Mouse (Mus musculus): ENCODE results near the gene Map3k5.

The Map3k5 gene

GRCm38 (mm10) chr10:19991866-19992252, 57.6 kb downstream of the Map3k5 start:
- in situ Hi-C loops (cut with MboI; ENCODE audit: low pct_unique_long_range_greater_than_20kb in 1 of 2, low sequenced_read_pairs in 2 of 2, unreplicated experiment in 1 of 2) = no loop called here

- in situ Hi-C loops (cut with MboI; ENCODE audit: low pct_unique_long_range_greater_than_20kb in 1 of 2, low sequenced_read_pairs in 2 of 2, unreplicated experiment in 1 of 2) = no loop called here
These were observed 60.5 kb downstream of the Map3k5 start for GRCm38 (mm10) chr10:19994469-19995450.

- in situ Hi-C loops (cut with MboI; ENCODE audit: low pct_unique_long_range_greater_than_20kb in 1 of 2, low sequenced_read_pairs in 2 of 2, unreplicated experiment in 1 of 2) = no loop called here
These were observed 61.9 kb downstream of the Map3k5 start for GRCm38 (mm10) chr10:19996151-19996550.

DNA sequence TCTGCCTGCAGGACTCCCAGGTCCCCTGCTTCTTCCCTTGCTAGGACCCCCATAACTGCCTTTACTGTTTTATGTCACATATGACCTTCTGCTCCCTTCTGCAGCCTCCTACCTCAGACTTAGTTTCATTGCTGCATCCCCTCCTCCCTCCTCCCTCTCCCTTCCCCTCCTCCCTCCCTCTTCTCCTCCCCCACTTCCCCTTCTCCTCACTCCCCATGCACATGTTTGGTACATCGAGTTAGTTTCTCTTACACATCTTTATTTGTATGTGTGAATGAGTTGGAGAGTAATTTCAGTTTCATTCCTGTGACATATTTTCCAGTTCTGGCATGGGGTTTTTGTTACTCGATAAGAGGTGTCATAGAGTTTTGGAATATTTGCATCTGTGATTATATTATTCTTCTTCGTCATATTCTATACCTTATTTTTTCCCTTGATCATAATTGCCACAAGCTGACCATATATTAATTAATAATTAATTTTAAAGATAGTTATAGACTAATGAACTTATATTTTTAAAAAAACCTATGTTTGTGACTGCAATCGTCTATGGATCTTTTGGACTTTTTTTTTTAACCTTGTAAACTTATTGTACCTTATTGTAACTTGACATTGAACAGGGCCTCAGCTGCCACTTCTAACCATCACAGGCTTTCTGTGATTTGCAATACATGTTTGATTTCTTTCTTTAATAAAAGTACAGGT, 65.6 kb downstream of the Map3k5 start:
- in situ Hi-C loops (cut with MboI; ENCODE audit: low pct_unique_long_range_greater_than_20kb in 1 of 2, low sequenced_read_pairs in 2 of 2, unreplicated experiment in 1 of 2) = no loop called here

- in situ Hi-C loops (cut with MboI; ENCODE audit: low pct_unique_long_range_greater_than_20kb in 1 of 2, low sequenced_read_pairs in 2 of 2, unreplicated experiment in 1 of 2) = no loop called here
These were observed 66.1 kb downstream of the Map3k5 start for GRCm38 (mm10) chr10:20000408-20000770.

- in situ Hi-C loops (cut with MboI; ENCODE audit: low pct_unique_long_range_greater_than_20kb in 1 of 2, low sequenced_read_pairs in 2 of 2, unreplicated experiment in 1 of 2) = no loop called here
These were observed 67.7 kb downstream of the Map3k5 start for GRCm38 (mm10) chr10:20001990-20002389.

GRCm38 (mm10) chr10:20003006-20003405, 68.7 kb downstream of the Map3k5 start:
- in situ Hi-C loops (cut with MboI; ENCODE audit: low pct_unique_long_range_greater_than_20kb in 1 of 2, low sequenced_read_pairs in 2 of 2, unreplicated experiment in 1 of 2) = no loop called here

DNA sequence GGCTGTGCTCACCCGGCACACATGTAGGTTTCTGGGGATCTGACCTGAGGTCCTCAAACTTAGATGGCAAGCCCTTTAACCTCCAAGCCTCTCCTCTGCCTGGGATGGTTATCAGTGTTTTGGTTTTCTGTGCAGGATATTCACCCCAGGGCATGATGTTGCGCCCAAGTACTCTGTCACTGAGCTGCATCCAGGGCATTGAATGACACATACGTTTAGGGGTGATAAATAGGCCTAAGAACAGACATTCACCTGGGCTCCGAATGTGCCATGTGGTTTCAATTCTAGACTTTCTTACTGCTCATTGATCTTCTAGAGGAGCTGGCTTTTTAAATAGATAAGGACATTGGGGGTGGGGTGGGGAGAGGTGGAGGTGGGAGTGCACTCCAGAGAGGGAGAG, 70.5 kb downstream of the Map3k5 start:
- in situ Hi-C loops (cut with MboI; ENCODE audit: low pct_unique_long_range_greater_than_20kb in 1 of 2, low sequenced_read_pairs in 2 of 2, unreplicated experiment in 1 of 2) = no loop called here

- in situ Hi-C loops (cut with MboI; ENCODE audit: low pct_unique_long_range_greater_than_20kb in 1 of 2, low sequenced_read_pairs in 2 of 2, unreplicated experiment in 1 of 2) = no loop called here
These were observed 71.2 kb downstream of the Map3k5 start for GRCm38 (mm10) chr10:20005491-20005952.

GRCm38 (mm10) chr10:20006333-20007093, 72.2 kb downstream of the Map3k5 start:
- in situ Hi-C loops (cut with MboI; ENCODE audit: low pct_unique_long_range_greater_than_20kb in 1 of 2, low sequenced_read_pairs in 2 of 2, unreplicated experiment in 1 of 2) = no loop called here

DNA sequence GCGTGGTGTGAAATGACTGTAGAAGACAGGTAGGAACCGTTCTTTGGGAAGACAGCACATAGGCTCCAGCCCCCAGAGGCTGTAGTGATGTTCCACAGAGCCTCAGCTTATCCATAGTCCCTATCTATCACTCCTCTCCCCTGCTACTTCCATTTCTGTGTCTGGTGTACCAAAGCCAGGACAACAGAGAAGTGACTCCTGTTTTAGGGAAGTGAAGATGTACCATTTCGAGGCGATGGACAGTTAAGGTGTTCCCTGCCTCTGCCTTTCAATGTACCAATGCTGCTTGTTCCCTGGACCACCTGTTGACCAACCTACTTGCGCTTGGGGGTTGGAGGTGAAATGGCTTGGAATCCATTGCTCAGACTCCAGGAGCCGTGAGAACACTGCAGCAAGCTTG, 75.0 kb downstream of the Map3k5 start:
- in situ Hi-C loops (cut with MboI; ENCODE audit: low pct_unique_long_range_greater_than_20kb in 1 of 2, low sequenced_read_pairs in 2 of 2, unreplicated experiment in 1 of 2) = no loop called here

- in situ Hi-C loops (cut with MboI; ENCODE audit: low pct_unique_long_range_greater_than_20kb in 1 of 2, low sequenced_read_pairs in 2 of 2, unreplicated experiment in 1 of 2) = no loop called here
These were observed 75.7 kb downstream of the Map3k5 start for GRCm38 (mm10) chr10:20010018-20010417.

- in situ Hi-C loops (cut with MboI; ENCODE audit: low pct_unique_long_range_greater_than_20kb in 1 of 2, low sequenced_read_pairs in 2 of 2, unreplicated experiment in 1 of 2) = no loop called here
These were observed 84.1 kb downstream of the Map3k5 start for GRCm38 (mm10) chr10:20018406-20018805.

DNA sequence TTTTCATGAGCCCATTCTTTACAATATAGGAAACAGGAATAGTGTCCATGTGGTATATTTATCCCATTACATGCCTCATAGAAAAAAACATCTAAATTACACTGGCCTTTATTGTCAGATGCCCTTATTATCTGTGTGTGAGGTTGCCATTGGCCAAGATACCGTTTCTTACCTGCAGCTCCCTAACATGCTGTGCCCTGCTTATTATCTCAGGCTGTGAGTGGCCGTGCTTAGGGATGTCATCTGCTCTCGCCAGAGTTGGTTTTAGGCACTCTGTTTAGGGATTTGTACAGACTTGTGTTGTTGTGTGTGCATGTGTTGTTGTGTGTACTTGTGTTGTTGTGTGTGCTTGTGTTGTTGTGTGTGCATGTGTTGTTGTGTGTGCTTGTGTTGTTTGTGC, 84.5 kb downstream of the Map3k5 start:
- in situ Hi-C loops (cut with MboI; ENCODE audit: low pct_unique_long_range_greater_than_20kb in 1 of 2, low sequenced_read_pairs in 2 of 2, unreplicated experiment in 1 of 2) = no loop called here

- in situ Hi-C loops (cut with MboI; ENCODE audit: low pct_unique_long_range_greater_than_20kb in 1 of 2, low sequenced_read_pairs in 2 of 2, unreplicated experiment in 1 of 2) = no loop called here
These were observed 87.0 kb downstream of the Map3k5 start for GRCm38 (mm10) chr10:20021256-20021655.

- in situ Hi-C loops (cut with MboI; ENCODE audit: low pct_unique_long_range_greater_than_20kb in 1 of 2, low sequenced_read_pairs in 2 of 2, unreplicated experiment in 1 of 2) = no loop called here
These were observed 87.6 kb downstream of the Map3k5 start for GRCm38 (mm10) chr10:20021670-20022468.

DNA sequence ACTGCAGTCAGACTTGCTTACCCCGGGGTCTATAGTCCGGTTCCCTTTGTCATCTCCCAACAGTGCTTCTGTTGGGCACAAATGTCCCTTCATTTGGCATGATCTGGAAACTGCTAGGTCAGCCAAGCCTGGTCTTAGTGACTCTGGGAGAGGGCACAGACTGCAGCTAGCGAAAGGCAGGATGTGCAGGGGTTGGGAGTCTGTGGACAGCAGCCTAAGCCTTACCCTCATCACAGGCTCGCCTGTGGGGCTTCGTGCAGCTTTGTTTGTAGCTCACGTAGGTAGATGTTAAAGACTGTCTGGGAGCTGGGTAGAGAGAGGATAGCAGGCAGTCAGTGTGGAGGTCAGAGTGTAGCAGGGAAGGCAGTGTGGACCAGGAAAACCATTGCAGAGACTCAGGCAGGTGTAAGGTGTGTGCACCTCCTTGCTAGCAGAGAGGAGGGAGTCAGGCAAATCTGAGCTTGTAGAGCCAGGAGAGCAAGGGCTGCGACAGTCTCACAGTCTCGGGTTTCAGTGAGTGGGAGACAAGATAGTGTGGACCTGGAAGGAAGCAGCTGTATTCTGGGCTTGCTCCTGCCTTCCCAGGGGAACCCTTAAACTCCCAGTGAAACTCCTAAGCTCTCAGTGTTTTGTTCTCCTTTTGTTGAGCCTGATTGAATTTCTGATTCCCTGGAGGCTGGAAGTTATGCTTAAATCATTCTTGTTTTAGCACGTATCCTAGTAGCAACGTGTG, 88.5 kb downstream of the Map3k5 start:
- in situ Hi-C loops (cut with MboI; ENCODE audit: low pct_unique_long_range_greater_than_20kb in 1 of 2, low sequenced_read_pairs in 2 of 2, unreplicated experiment in 1 of 2) = no loop called here

DNA sequence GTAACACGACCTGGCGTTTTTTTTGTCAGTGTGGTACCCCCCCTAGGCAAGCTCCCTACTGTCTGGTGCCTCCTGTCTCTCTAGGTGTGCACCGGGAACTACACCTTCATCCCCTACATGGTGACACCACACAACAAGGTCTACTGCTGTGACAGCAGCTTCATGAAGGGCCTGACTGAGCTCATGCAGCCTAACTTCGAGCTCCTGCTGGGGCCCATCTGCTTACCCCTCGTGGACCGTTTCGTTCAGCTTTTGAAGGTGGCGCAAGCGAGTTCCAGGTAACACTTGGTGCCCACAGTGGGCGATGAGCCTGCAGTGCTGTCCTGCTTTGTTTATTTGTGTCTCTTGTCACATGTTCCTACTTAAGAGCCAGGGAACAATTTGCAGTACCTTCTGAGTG, 89.3 kb downstream of the Map3k5 start:
- in situ Hi-C loops (cut with MboI; ENCODE audit: low pct_unique_long_range_greater_than_20kb in 1 of 2, low sequenced_read_pairs in 2 of 2, unreplicated experiment in 1 of 2) = no loop called here
